Comparison of ENCODE assay signal across 7 mouse cellular contexts in the genomic region with DNA sequence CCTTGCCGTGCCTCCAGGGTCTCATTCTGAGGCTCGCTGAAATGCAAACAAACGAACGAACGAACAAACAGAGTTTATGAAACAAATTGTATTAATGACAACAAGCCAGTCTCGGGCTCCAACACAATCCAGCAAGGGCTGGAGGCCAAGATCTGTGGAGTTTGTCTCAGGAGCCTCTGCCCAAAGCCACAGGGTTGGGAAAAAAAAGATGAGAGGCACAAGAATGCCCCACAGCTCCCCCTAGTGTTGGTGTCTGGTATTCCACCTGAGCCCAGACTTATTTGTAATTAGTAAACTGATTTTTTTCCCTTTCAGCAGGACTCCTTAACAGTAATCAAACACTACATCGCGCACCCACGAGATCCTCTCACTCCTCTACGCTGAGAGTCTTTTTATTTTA. TPM values are rescaled to one million over a fixed set of nuclear protein-coding genes. Genes with fewer than 3 reads are reported as not detected.
A peak's percentile ranks its signal among the peaks of the same experiment; 100 is the strongest.
DNase-seq lines count a peak whose midpoint lies in the region; ATAC-seq and TF ChIP-seq lines count a peak whose summit lies in the region.

No protein-coding gene starts in this region.

- H3K36me3 ChIP-seq in kidney, postnatal 0 days (ENCODE audit: insufficient read depth, low read length): no peaks in the 10 kb centered on the region
- H3K36me3 ChIP-seq in lung, embryonic 14.5 days (ENCODE audit: insufficient read depth): no peaks in the 10 kb centered on the region

- no peak for ATAC-seq in kidney, postnatal 0 days (replicated peaks; ENCODE audit: low FRiP score, low read depth)
- ATAC-seq in lung, embryonic 14.5 days (ENCODE audit: insufficient read depth): peak; percentile 76; the same call in 1 of the 2 replicates

- peak; percentile 79 for DNase-seq in 3T3-L1 (ENCODE audit: low read depth, low spot score)
- DNase-seq in B cell, adult 2 months: peak; percentile 65 to 67
- DNase-seq in adrenal gland, postnatal 36 days: peak; percentile 72 to 80
- DNase-seq in forelimb bud, embryonic 11.5 days (ENCODE audit: low read depth, low spot score): peak; percentile 68
- peak; percentile 91 for DNase-seq in kidney, postnatal 0 days (ENCODE audit: low spot score)
- peak; percentile 92 for DNase-seq in lung, embryonic 14.5 days
- peak; percentile 58 to 65 for DNase-seq in right cerebral cortex, adult 2 months (ENCODE audit: low spot score in 2 of 2)

- H3K27me3 ChIP-seq in kidney, postnatal 0 days (ENCODE audit: insufficient read depth, low read length): no peaks in the 10 kb centered on the region
- H3K27me3 ChIP-seq in lung, embryonic 14.5 days (ENCODE audit: insufficient read depth, low read length): no peaks in the 10 kb centered on the region

- H3K9ac ChIP-seq in kidney, postnatal 0 days (ENCODE audit: low read depth, low read length): no peak overlapping the region
- H3K9ac ChIP-seq in lung, embryonic 14.5 days: no peak overlapping the region

- no peaks in the 10 kb centered on the region for H3K9me3 ChIP-seq in kidney, postnatal 0 days (replicated peaks; ENCODE audit: low read length)
- no peaks in the 10 kb centered on the region for H3K9me3 ChIP-seq in lung, embryonic 14.5 days (ENCODE audit: low read depth, low read length)

- H3K4me3 ChIP-seq in kidney, postnatal 0 days (replicated peaks; ENCODE audit: low read depth, low read length): no peak overlapping the region
- no peak overlapping the region for H3K4me3 ChIP-seq in lung, embryonic 14.5 days (ENCODE audit: low read depth, low read length)

- no peak overlapping the region for H3K27ac ChIP-seq in kidney, postnatal 0 days
- H3K27ac ChIP-seq in lung, embryonic 14.5 days (ENCODE audit: low read depth): no peak overlapping the region

- peaks cover 6% of the 10 kb centered on the region for H3K4me1 ChIP-seq in kidney, postnatal 0 days (replicated peaks; ENCODE audit: insufficient read depth, low read length)
- no peaks in the 10 kb centered on the region for H3K4me1 ChIP-seq in lung, embryonic 14.5 days (ENCODE audit: insufficient read depth)

- peak; percentile 94 for TF ChIP-seq CTCF in kidney, postnatal 0 days (IDR thresholded peaks at IDR 0.05; ENCODE audit: low read depth)
- peak; percentile 83 for TF ChIP-seq CTCF in lung, embryonic 14.5 days (IDR thresholded peaks at IDR 0.05; ENCODE audit: low read depth)

- no peak overlapping the region for H3K4me2 ChIP-seq in kidney, postnatal 0 days (ENCODE audit: low read length)
- no peak overlapping the region for H3K4me2 ChIP-seq in lung, embryonic 14.5 days

- WGBS in kidney, postnatal 0 days: 36% methylated on average over 10 of the region's 10 CpGs
- WGBS in lung, embryonic 14.5 days: 26% methylated on average over 10 of the region's 10 CpGs

RNA-seq across cellular contexts. Expression of a gene that starts 48.6 kb away (rescaled TPM):
- total RNA-seq in adrenal gland, postnatal 36 days (2021): 1 to 10 TPM; 1.3 to 1.5 TPM
- 0.21 and 0.54 TPM in 2 replicates for polyA plus RNA-seq in kidney, postnatal 0 days (2015; fragmentation: Nextera tagmentation; extraction: Ambion mirVana)
- polyA plus RNA-seq in lung, embryonic 14.5 days (2014; fragmentation: Nextera tagmentation; extraction: Ambion mirVana): 0.14 TPM in 1 of 2 replicates, not detected in the other
